Mouse (Mus musculus) macrophage (primary cell): ENCODE results near the gene Cst9. TPM values are rescaled to one million over a fixed set of nuclear protein-coding genes. Genes with fewer than 3 reads are reported as not detected.

Experiments used
- H3K27ac ChIP-seq: fragments of 350-480 bp; formaldehyde crosslinking; 2 replicates; pipeline ENCODE4 v1.9.0; 2021
- H3K36me3 ChIP-seq: fragments of 350-480 bp; formaldehyde crosslinking; 2 replicates; pipeline ENCODE4 v1.9.0; 2021; ENCODE audit errors: inconsistent target
- H3K4me3 ChIP-seq: fragments of 350-480 bp; formaldehyde crosslinking; 2 replicates; pipeline ENCODE4 v1.9.0; 2021; ENCODE audit errors: inconsistent target
- H3K79me2 ChIP-seq: fragments of 350-480 bp; formaldehyde crosslinking; 2 replicates; pipeline ENCODE4 v1.9.0; 2021; ENCODE audit errors: inconsistent target
- WGBS: methylation state at CpG from one replicate; pipeline ENCODE4 v1.1.7; 2026; ENCODE audit warnings: inconsistent platforms; ENCODE audit not compliant: missing documents; 5-methylcytosine and 5-hydroxymethylcytosine counted together
- polyA plus RNA-seq: library from polyadenylated mRNA; stranded (reverse); fragments of 250-400 nt; gene quantifications from 3 replicates; pipeline ENCODE4 v1.2.4, GENCODE M21; 2018; ENCODE audit warnings: inconsistent platforms

Cst9 gene
- polyA plus RNA-seq, 1 experiment from 2014 or later: not detected

DNA sequence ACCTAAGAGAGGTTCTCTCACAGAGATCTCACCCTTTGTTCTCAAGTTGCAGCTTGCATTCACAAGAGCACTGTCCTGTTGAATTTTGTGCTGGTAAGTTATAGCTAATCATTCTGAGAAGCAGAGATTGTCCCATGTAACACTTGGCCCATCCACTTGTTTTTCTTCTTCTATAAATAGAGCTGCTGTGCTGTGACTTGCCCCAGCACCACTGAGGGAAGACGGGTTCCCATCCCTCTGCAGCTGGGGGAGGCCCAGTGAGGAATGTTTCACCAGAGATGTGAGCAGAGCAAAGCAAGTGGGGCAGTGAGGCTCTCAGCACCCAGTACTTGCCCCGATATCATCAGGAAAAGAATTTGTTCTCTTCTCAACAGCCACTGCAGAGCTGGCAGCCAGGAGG, 30.0 kb downstream of the Cst9 start, which contains the start of gene 9230104L09Rik:
9230104L09Rik (minus strand) TSS at position 73 of the 400 bp plus-strand sequence.
- Histone ChIP-seq H3K79me2 (no peaks in the 10 kb centered on the region), H3K4me3 (no peak within 1 kb of the TSS), H3K27ac (no peak within 1 kb of the TSS), H3K36me3 (no peaks in the 10 kb centered on the region)
- 94% methylated on average over 2 of the region's 2 CpGs for WGBS

DNA sequence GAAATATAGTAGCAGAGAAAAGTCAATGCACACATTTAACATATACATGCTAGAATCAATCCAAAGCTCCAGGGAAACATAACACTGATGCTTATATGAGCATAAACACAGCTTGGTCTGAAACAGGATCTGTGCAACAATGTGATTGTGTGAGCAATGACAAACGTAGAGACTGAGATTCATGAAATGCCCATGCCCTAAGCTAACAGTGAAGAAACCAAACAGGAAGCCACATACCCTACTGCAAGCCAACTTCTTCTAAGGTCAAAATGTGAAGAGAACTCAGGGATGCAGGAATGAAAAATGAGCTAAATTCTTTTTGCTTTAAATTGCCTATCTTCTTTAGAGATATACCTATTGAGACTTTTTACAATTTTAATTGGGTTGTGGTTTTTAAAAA, 34.0 kb downstream of the Cst9 start:
- Histone ChIP-seq H3K4me3 (no peak overlapping the region), H3K36me3 (peaks cover 11% of the 10 kb centered on the region; the same call in 1 of the 2 replicates), H3K27ac (no peak overlapping the region), H3K79me2 (peaks cover 22% of the 10 kb centered on the region)
- WGBS: 0% methylated on average over 1 of the region's 1 CpGs

DNA sequence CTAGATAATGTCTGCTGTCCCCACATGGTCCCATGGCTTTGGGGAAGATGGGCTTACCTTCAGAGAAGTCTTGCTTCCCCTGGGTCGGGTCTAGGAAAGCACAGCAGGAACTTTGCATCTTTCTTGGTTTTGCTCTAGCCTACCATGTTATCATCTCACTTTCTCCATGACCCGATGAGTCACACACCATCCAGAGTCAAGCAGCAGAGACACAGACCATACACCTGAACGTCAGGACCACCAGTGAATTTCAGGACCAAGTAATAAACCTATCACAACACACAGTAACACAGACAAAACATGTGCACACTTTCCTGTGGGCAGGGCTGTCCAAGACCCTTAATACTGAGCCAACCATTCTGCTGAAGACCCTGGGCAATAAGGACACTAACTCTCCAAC, 35.6 kb downstream of the Cst9 start:
- Histone ChIP-seq H3K36me3 (peaks cover 11% of the 10 kb centered on the region; the same call in 1 of the 2 replicates), H3K79me2 (peaks cover 34% of the 10 kb centered on the region), H3K27ac (no peak overlapping the region), H3K4me3 (no peak overlapping the region)
- WGBS: 86% methylated on average over 3 of the region's 3 CpGs

DNA sequence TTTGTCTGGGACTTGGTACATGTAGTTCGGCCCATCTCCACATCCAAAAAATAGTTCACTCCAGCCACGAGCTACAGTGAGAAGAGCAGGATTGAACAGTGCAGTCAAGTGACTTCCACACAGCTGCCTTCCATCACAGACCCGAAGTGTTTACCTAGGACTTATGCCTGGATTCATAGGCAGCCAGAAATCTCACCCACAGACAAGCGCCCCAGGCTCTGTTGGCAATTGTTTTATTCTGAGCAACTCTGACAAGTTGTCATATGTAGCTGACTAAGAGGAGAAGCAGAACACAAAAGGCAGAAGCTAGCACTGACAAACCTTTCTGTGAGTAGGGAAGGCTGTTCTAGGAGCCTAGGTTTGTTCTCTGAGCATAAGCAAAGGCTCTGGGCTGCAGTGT, 37.9 kb downstream of the Cst9 start:
- 93% methylated on average over 4 of the region's 4 CpGs for WGBS
- Histone ChIP-seq H3K27ac (peak overlapping the region; percentile 98), H3K4me3 (peak overlapping the region; percentile 98; the same call in 1 of the 2 replicates), H3K36me3 (peaks cover 11% of the 10 kb centered on the region; the same call in 1 of the 2 replicates), H3K79me2 (peaks cover 34% of the 10 kb centered on the region)

DNA sequence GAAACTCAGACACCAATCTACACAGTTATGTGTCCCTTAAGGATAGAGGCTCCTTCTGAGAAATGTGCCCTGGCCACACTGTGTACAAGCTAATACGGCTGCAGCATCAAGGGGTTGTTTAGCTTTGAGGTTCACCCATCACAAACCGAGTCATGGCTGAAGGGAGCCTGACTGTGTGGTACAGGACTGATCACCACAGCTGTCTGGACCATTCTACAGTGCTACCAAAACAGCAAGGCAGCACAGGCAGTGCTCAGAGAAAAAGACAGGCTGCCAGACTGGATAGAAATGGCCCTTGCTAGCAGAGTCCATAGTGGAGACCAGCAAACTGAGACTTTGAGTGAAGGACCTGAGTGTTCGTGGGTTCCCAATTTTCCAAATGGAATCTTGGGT, 39.3 kb downstream of the Cst9 start:
- peaks cover 34% of the 10 kb centered on the region for H3K79me2 ChIP-seq
- peak overlapping the region; percentile 98 for H3K27ac ChIP-seq
- H3K36me3 ChIP-seq: peaks cover 11% of the 10 kb centered on the region; the same call in 1 of the 2 replicates
- peak overlapping the region; percentile 98 for H3K4me3 ChIP-seq
- WGBS: 8% methylated on average over 3 of the region's 3 CpGs

DNA sequence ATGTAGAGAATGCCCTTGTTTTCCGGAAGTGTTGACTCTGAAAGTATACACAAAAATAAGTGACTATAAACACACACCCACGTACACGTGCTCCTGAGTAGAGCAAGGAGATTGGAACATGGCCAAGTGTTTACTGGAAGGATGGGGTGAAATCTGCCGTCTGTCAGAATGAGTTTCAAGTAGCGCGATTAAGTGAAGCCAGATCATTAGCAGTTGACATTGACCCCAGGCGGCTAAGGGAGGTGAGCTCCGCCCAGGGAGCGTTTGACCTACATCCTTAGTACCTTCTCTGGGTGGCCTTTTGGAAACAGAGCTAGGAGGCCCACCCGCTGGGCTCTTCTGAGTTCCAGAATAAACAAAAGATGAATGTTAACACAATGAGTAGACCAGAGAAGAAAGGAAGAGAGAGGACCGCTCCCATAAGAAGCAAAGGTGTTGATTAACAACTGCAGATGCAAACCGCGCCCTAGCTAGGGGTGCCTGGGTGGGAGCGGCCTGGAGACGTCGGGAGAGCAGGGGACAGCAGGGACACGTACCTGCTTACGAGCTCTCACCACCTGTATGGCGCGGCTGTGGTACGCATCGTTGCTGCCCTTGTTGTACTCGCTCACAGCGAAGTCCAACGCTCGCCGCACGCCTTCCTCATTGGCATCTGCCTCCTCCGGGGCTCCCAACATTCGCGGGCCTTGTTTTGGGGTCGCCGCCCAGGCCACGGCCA, 39.8 kb downstream of the Cst9 start:
- Histone ChIP-seq H3K36me3 (peaks cover 11% of the 10 kb centered on the region; the same call in 1 of the 2 replicates), H3K79me2 (peaks cover 34% of the 10 kb centered on the region), H3K4me3 (peak overlapping the region; percentile 98), H3K27ac (peak overlapping the region; percentile 98)
- 1% methylated on average over 34 of the region's 34 CpGs for WGBS

DNA sequence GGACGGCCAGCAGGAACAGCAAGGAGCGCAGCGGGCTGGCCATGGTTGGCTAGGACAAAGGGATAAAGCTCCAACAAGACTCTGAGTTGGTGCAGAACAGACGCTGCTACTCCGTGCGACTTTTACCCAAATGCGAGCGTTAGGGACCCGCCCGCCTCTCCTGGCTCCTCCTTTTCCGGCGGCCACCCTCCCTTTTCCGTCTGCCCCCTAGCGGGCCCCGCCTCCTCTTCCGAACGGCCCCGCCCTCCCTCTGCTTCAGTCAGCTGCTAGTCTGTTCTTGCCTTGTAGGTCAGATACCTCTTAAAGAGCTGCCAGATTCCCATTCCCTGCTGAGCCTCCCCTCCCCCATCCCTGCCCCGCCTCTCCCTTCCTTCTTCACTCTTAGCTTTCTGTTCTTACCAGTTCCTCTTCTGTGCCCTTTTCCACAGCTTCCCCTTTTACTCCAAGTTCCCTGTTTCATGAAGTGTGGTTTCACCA, 40.4 kb downstream of the Cst9 start, which contains the start of gene Cst3:
Cst3 (minus strand) TSS at position 358 of the 477 bp plus-strand sequence.
- under 1% methylated on average over 18 of the region's 19 CpGs for WGBS
- peak within 1 kb of the TSS; percentile 98 for H3K4me3 ChIP-seq
- peak within 1 kb of the TSS; percentile 98 for H3K27ac ChIP-seq
- H3K79me2 ChIP-seq: peaks cover 34% of the 10 kb centered on the region
- H3K36me3 ChIP-seq: peaks cover 11% of the 10 kb centered on the region; the same call in 1 of the 2 replicates

DNA sequence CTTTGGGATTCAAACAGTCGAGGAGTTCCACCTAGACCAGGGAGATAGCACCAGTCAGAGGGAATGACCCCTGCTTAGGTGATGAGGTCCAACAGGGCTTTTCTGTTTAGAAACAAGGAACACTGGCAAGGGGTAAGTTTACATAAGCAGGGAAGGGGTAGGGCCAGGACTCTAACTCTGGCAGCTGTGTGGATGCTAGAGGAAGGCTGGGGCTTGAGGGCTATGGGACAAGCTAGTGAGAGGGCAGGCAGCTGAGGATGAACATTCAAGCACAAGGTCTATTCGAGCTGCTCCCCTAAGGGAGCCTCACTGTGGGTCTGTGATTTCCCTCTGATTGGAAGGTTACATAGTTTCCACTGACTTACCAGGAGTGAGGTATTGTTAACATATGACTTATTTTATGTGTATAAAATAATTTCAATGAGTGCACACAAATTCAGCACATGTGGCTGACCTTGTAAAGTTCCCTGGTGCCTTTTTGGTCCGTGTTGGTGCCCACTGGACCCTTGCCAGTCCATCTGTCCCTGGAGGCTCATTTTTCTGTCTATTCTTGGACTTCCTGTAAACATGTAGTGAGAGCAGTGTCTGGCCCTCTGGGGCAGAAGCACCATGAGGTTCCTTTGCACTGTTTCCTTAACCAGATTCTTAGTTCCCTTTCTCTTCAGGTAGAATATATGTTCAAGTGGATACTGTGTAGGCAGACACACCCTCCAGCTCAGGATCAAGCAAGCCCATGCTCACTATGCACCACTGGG, 42.2 kb downstream of the Cst9 start:
- Histone ChIP-seq H3K4me3 (no peak overlapping the region), H3K27ac (peak overlapping the region; percentile 83), H3K36me3 (peaks cover 5% of the 10 kb centered on the region; the same call in 1 of the 2 replicates), H3K79me2 (peaks cover 29% of the 10 kb centered on the region)
- WGBS: 29% methylated on average over 3 of the region's 3 CpGs

DNA sequence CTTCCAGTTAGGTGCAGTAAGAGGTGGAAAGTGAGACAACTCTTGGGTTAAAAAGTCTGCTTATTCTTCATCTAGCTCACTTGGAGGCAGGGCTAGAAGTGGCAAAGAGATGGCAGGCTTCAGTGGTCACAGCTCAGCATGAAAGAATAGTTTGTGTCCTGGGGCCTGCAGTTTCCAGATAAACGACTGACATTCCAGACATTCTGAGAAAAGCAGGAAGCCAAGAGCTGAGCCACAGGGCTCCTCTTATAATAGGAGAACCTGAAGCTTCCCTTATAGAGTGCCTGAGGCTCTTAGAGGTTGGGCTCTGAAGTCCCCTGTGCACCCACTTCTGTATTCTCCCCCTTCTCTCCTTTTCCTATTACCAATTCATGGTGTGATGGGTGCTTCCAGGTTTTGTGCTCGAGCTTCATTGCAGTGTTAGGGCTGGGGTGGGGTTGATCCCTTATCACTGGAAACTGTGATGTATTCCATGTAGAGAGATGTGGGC, 43.7 kb downstream of the Cst9 start:
- 45% methylated on average over 2 of the region's 2 CpGs for WGBS
- no peaks in the 10 kb centered on the region for H3K36me3 ChIP-seq
- H3K4me3 ChIP-seq: no peak overlapping the region
- no peak overlapping the region for H3K27ac ChIP-seq
- H3K79me2 ChIP-seq: peaks cover 15% of the 10 kb centered on the region

DNA sequence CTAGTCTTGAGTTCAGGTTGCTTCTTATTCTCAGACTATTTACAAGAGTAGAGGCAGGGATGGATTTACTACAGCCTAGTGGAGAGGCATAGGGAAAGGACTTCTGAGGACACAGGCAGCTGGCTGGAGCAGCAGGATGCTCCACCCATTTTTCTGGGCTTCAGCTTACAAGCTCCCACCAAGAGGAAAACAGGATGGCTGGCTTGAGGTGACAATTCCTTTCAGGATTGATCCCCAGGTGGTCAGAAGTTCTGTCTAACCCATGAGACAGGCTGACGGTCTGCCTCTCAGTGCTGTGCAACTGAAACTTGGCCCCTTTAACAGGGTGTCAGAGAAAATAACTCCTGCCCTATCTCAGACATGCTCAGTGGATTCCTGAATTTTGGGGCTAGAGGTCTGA, 44.3 kb downstream of the Cst9 start:
- no peak overlapping the region for H3K27ac ChIP-seq
- H3K79me2 ChIP-seq: peaks cover 9% of the 10 kb centered on the region
- H3K36me3 ChIP-seq: no peaks in the 10 kb centered on the region
- no peak overlapping the region for H3K4me3 ChIP-seq
- 92% methylated on average over 1 of the region's 1 CpGs for WGBS

DNA sequence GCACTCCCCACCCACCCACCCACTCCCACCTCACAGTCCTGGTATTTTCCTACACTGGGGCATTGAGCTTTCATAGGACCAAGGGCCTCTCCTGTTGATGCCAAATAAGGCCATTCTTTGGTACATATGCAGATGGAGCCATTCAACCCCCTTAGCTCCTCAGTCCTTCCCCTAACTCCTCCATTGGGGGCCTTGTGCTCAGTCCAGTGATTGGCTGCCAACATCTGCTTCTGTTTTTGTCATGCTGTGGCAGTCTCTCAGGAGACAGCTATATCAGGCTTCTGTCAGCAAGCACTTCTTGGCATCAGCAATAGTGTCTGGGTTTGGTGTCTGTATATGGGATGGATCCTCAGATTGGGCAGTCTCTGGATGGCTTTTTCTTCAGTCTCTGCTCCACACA, 49.8 kb downstream of the Cst9 start:
- H3K36me3 ChIP-seq: no peaks in the 10 kb centered on the region
- no peak overlapping the region for H3K27ac ChIP-seq
- no peak overlapping the region for H3K4me3 ChIP-seq
- no peaks in the 10 kb centered on the region for H3K79me2 ChIP-seq

Other genes starting within 250 kb of the Cst9 start
- gene Nxt1, start 162.5 kb upstream of the Cst9 start, polyA plus RNA-seq: 10.2 to 26.7 TPM (median 15.0 TPM) in 3 replicates
- gene Gzf1, start 154.1 kb upstream of the Cst9 start, polyA plus RNA-seq: 11.9 to 18.3 TPM (median 16.6 TPM) in 3 replicates
- 0.69 to 0.97 TPM (median 0.83 TPM) in 3 replicates for gene Napb, start 102.7 kb upstream of the Cst9 start, polyA plus RNA-seq
- gene Cstl1, start 84.8 kb upstream of the Cst9 start, polyA plus RNA-seq: not detected in 3 replicates
- gene Cst11, start 63.6 kb upstream of the Cst9 start, polyA plus RNA-seq: not detected in 3 replicates
- gene 8030411F24Rik, start 53.1 kb upstream of the Cst9 start, polyA plus RNA-seq: not detected in 3 replicates
- gene Cst12, start 45.8 kb upstream of the Cst9 start, polyA plus RNA-seq: not detected in 3 replicates
- not detected in 3 replicates for gene Cst8, start 36.4 kb upstream of the Cst9 start, polyA plus RNA-seq
- not detected in 3 replicates for gene Cst13, start 15.1 kb upstream of the Cst9 start, polyA plus RNA-seq
- not detected in 3 replicates for gene 9230104L09Rik, start 29.9 kb downstream of the Cst9 start, polyA plus RNA-seq
- 941 to 1,840 TPM (median 1,489 TPM) in 3 replicates for gene Cst3, start 40.5 kb downstream of the Cst9 start, polyA plus RNA-seq
- not detected in 3 replicates for gene Gm1330, start 168.1 kb downstream of the Cst9 start, polyA plus RNA-seq
- not detected in 3 replicates for gene Gm10750, start 182.1 kb downstream of the Cst9 start, polyA plus RNA-seq